Mouse (Mus musculus) spleen, adult 2 months (tissue): ENCODE results near the gene Kansl3. TPM values are rescaled to one million over a fixed set of nuclear protein-coding genes. Genes with fewer than 3 reads are reported as not detected.

ENCODE experiments used
- DNase-seq, 2 experiments: peaks; one replicate each; pipeline versions ENCODE4 v3.0.0 to v3.0.0-alpha.2; 2012 to 2021; ENCODE audit warnings: low spot score in 2 of 2, low read depth in 1 of 2
- H3K27ac ChIP-seq: fragments of 200-500 bp; 2 replicates; pipeline ENCODE4 v1.5.1; 2012; ENCODE audit warnings: low read length, inconsistent platforms; ENCODE audit not compliant: insufficient read depth
- H3K27me3 ChIP-seq: fragments of 200-500 bp; 2 replicates; pipeline ENCODE4 v1.6.1; 2012; ENCODE audit warnings: mild to moderate bottlenecking, moderate library complexity, low read length, inconsistent platforms; ENCODE audit not compliant: control insufficient read depth, insufficient read depth
- H3K36me3 ChIP-seq: fragments of 200-500 bp; 2 replicates; pipeline ENCODE4 v1.6.1; 2012; ENCODE audit warnings: mild to moderate bottlenecking, low read length, inconsistent platforms; ENCODE audit not compliant: control insufficient read depth, insufficient read depth
- H3K4me1 ChIP-seq: fragments of 200-500 bp; 2 replicates; pipeline ENCODE4 v1.6.1; 2011; ENCODE audit warnings: inconsistent platforms; ENCODE audit not compliant: control insufficient read depth, insufficient read depth, insufficient read length
- H3K4me3 ChIP-seq: fragments of 200-500 bp; 2 replicates; pipeline ENCODE4 v1.5.1; 2011; ENCODE audit warnings: mild to moderate bottlenecking, inconsistent platforms; ENCODE audit not compliant: insufficient read depth, insufficient read length; ENCODE audit errors: extremely low read depth
- CTCF ChIP-seq: fragments of 200-500 bp; IDR thresholded peaks from 2 replicates; pipeline ENCODE4 v1.5.1; 2011; ENCODE audit warnings: mild to moderate bottlenecking, inconsistent platforms; ENCODE audit not compliant: insufficient read depth, insufficient read length, insufficient replicate concordance; ENCODE audit errors: extremely low read depth
- POLR2A ChIP-seq: fragments of 200-500 bp; IDR thresholded peaks from 2 replicates; pipeline ENCODE4 v1.6.1; 2011; ENCODE audit warnings: low read depth, low read length, inconsistent platforms
- WGBS: fragments of 180-500 bp; shearing (Covaris S2); methylation state at CpG from one replicate; pipeline ENCODE4 v1.1.7; 2018; 5-methylcytosine and 5-hydroxymethylcytosine counted together
- polyA plus RNA-seq: library from polyadenylated mRNA; depleted of rRNA; stranded (reverse); fragments of >200 nt; gene quantifications from 2 replicates; pipeline ENCODE4 v1.2.3, GENCODE M21; 2012; rRNA removed

The Kansl3 gene
- polyA plus RNA-seq, 1 experiment: 25.9 TPM

- Histone ChIP-seq H3K27ac (peak overlapping the region; percentile 34), H3K4me1 (peaks cover 44% of the 10 kb centered on the region; the same call in 1 of the 2 replicates), H3K27me3 (no peaks in the 10 kb centered on the region), H3K36me3 (no peaks in the 10 kb centered on the region), H3K4me3 (no peak overlapping the region)
- 20% methylated on average over 3 of the region's 3 CpGs for WGBS
- peak in 1 of 2 experiments; percentile 49 for DNase-seq
- TF ChIP-seq CTCF: no peak
- TF ChIP-seq POLR2A: no peak
Measured at GRCm38 (mm10) chr1:36294402-36294801, 74.6 kb downstream of the Kansl3 start.

- Histone ChIP-seq H3K27me3 (no peaks in the 10 kb centered on the region), H3K4me3 (no peak overlapping the region), H3K27ac (no peak overlapping the region), H3K36me3 (no peaks in the 10 kb centered on the region), H3K4me1 (peaks cover 40% of the 10 kb centered on the region; the same call in 1 of the 2 replicates)
- 75% methylated on average over 8 of the region's 8 CpGs for WGBS
- DNase-seq: no peak
- no peak for TF ChIP-seq POLR2A
- TF ChIP-seq CTCF: no peak
Measured at GRCm38 (mm10) chr1:36293470-36293869, 75.5 kb downstream of the Kansl3 start.

Other genes with a start within 250 kb of the Kansl3 start
- gene Uggt1, start 124.5 kb downstream of the Kansl3 start, polyA plus RNA-seq: 13.5 and 15.9 TPM in 2 replicates
- gene Neurl3, start 94.5 kb downstream of the Kansl3 start, polyA plus RNA-seq: 66.0 and 80.9 TPM in 2 replicates
- gene Arid5a, start 61.4 kb downstream of the Kansl3 start, polyA plus RNA-seq: 29.6 and 39.6 TPM in 2 replicates
- gene Fer1l5, start 3.1 kb upstream of the Kansl3 start, polyA plus RNA-seq: not detected in 2 replicates
- gene Lman2l, start 76.1 kb upstream of the Kansl3 start, polyA plus RNA-seq: 8.9 and 11.6 TPM in 2 replicates
- gene Cnnm4, start 102.4 kb upstream of the Kansl3 start, polyA plus RNA-seq: 5.6 and 5.7 TPM in 2 replicates
- gene Cnnm3, start 142.7 kb upstream of the Kansl3 start, polyA plus RNA-seq: 18.4 and 24.1 TPM in 2 replicates
- gene Ankrd23, start 167.7 kb upstream of the Kansl3 start, polyA plus RNA-seq: 16.6 and 17.7 TPM in 2 replicates
- gene Gm42417, start 170.2 kb upstream of the Kansl3 start, polyA plus RNA-seq: not detected in 2 replicates
- gene Ankrd39, start 178.3 kb upstream of the Kansl3 start, polyA plus RNA-seq: 22.2 and 26.0 TPM in 2 replicates
- 8.5 and 9.5 TPM in 2 replicates for gene Sema4c, start 189.2 kb upstream of the Kansl3 start, polyA plus RNA-seq